Mouse (Mus musculus) ovary, adult 18-20 months (tissue): ENCODE measurements around the gene Meltf.

Source experiments
- DNase-seq: peaks from one replicate; pipeline ENCODE4 v3.0.0; 2022; ENCODE audit warnings: low spot score, mixed read lengths

The Meltf gene

DNA sequence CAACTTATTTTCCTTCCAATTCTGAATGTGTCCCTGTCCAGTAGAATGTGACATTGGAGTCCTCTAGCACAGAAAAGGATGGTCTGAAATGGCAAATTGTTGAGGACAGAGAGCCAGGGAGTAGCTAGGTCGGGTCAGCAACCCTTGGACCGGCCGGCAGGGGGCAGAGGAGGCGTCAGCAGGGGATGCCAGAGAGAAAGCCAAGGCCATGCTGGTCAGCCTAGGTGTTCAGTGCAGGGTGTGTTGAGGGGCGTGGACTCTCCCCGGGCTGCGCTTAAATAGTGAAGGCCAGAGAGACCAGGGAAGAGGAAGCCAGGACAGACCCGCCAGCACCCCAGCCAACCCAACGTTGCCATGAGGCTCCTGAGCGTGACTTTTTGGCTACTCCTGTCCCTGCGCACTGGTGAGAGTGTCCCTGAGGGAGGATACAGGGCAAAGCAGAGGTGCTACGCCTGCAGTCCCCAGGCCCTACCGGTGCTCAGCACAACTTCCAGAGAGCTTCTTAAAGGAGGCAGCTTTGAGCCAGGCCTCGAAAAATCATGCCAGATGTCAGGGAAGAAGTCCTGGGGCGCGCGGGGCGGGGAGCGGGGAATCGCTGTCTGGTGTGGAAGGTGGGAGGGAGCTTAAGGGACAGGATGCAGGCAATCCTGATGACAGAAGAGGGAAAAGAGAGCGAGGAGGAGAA, at the start of gene Meltf:
Meltf (plus strand) TSS at position 238 of the 685 bp plus-strand sequence.
- peak; percentile 41 for DNase-seq

DNA sequence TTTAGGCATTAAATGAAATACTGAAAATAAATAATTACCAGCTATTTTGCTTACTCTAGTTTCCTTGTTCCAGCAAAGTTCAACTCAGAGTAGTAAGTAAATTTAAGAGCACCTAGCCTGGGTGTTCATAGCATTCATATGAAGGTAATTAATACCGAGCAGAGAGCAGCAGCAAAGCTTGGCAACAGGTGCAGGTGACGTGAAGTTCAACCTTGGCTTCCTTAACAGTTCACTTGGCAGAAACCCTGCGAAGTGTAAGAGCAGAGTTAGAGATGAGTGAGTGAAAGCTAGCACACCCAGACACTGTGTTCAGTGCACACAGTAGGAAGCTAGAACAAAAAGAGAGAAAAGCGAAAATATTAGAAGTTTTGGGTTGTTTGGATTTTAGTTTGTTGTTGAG, 47.9 kb upstream of the Meltf start:
- DNase-seq: no peak

DNA sequence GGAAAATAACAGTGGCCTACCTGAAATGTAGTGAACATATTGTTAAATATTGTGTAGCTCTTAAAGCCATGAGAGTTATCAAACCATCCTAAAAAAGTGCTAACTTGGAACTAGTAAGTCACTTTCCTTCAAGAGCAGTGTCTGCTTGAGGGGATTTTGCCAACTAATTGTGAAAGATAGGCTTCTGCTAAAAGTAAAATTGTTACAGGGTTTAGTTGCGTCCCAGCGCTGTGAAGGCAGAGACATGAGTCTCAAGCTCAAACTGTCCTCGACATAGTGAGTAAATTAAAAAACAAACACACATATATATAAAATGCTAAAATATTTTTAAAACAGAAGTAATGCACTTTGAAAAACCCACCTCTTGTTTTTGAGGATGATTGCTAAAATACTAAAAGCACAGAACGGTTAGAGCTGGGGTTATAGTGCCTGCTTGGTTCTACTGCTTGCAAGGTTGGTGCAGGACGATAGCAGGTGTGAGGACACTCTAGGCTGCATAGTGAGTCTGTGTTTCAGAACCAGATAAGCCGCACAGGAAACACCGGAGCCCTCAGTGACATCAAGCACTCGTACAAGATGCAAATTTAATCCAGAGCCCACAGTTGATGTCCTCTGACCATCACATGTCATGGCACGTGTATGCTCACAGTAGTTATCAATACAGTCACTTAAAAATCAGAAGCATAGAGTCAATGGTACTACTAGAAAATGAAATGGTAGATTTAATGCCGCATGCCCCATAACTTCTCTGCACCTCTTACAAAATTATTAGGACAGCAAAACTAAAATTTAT, 45.8 kb upstream of the Meltf start:
- no peak for DNase-seq

DNA sequence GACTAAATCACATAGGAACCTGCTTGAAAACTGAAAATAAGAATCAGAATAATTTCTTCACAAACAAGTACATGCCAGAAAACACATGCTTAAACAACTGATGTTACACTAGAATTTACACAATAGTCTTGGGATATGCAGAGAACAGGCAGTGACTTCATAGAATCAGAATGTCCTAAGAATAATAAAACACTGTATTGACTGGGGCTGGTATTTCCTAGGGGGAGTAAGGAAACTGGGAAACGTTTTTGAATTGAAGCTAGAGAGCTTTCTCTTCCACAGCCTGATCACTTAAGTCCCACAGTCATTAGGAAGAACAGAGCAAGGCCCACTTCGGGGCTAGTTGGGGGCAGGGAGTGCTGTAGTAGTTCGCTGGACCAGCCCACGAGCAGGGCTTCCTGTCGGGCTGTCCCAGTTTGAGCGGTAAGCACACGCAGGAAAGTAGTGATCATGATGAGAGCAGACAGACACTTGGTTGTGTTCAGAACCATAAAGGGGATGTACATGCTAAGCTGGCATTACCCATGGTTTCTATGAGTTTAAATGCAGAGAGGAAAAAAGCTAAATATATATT, 44.5 kb upstream of the Meltf start:
- no peak for DNase-seq

DNA sequence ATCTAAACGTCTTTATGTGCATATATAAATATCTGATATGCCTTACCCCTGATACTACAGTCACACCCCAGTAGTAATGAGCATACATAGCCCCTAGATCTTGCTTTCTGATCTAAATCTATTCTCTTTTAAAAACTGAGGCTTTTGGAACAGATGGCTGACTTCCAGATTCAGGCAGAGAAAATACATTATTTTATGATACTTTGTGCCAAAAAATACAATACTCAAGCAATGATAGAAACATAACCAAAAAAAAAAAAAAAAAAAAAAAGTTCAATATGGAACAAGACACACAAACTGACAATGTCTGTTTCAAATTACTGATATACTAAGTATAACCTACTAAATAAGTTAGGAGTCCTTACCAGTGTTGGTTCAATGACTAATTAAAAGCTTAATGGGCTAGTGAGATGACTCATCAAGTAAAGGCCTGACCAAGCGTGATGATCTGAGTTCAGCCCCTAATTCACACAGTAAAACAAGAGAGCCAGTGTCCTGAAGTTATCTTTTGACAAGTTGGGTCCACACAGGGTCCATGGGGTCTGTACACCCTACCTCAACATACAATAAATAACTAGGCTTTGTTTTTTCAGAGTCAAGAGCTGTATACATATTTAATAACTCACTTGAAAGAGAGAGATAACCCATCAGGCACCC, 43.8 kb upstream of the Meltf start:
- DNase-seq: no peak

DNA sequence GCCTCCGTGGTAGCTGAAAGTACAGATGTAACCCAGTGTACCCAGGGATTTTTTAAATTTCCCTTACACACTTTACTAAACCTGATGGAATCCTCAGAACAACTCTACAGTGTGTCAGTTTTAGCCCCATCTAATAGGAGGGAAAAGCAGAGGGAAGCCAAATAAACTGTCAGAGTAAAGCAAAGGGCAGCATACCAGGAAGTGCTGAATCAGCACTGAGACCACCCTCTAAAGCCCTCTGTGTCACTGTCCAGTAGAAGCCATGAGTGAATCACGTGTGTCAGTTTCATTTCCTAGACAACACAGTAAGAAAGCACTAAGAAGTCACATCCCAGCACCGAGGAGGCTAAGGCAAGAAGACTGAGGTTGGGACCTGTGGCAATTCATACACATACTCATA, 41.2 kb upstream of the Meltf start:
- no peak for DNase-seq

DNA sequence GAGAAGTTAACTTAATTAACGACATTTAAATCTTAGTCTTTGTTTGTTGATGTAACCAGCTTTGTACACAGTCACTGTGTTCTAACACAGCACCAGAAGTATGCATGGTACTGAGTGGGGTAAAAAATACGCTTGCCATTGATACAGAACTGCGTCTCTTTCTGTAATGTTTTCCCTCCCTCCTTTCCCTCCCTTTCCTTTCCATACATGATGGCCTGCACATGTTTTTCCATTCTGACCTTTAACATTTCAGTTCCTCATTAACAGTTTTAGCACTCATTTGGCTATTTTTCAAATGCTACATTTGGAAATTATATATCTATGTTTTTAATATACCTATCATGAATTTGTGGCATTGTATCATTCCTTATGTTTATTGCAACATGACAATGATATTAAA, 34.4 kb upstream of the Meltf start:
- DNase-seq: no peak

- no peak for DNase-seq
Observed at GRCm38 (mm10) chr16:31846763-31847162, 31.8 kb upstream of the Meltf start.

DNA sequence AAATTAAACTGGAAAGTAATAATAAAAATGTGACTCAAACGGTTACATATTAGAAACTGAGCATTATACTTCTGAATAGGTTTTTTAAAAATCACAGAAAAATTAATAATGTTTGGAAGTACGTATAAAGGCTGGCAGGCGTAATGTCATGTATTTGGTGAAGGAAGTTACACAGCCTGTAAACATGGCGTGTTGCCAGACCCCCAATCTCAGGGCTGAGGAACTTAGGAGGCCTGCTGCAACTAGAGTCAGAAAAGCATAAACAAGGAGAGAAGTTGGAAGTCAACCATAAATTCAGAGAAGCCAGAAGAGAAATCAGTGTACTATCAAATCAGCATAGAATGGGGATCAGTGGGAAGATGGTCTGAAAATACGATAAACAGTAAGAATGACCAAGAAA, 14.7 kb upstream of the Meltf start:
- DNase-seq: peak; percentile 19

DNA sequence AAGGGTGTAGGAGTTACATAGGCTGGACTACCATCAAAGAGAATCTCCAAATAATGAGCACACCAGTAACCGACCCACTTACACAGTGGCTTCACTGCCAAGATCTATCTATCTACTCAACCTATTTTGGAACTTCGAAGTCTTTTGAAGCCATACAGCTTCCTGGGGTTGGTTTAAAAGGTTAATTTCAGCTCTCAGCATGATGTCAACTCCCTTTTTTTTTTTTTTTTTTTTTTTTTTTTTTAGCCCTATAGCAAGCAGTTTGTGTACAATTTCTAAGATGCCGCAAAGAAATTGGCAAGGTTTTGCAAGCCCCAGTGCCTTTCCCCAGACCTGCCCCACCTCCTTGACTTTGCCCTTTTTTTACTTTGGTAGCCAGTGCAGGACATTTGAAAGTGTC, 13.4 kb upstream of the Meltf start:
- no peak for DNase-seq

- no peak for DNase-seq
Observed at GRCm38 (mm10) chr16:31866911-31867310, 11.7 kb upstream of the Meltf start.

- no peak for DNase-seq
Observed at GRCm38 (mm10) chr16:31867736-31868135, 10.9 kb upstream of the Meltf start.

- no peak for DNase-seq
Observed at GRCm38 (mm10) chr16:31873721-31874120, 4.9 kb upstream of the Meltf start.

GRCm38 (mm10) chr16:31875391-31875790, 3.2 kb upstream of the Meltf start:
- no peak for DNase-seq

DNA sequence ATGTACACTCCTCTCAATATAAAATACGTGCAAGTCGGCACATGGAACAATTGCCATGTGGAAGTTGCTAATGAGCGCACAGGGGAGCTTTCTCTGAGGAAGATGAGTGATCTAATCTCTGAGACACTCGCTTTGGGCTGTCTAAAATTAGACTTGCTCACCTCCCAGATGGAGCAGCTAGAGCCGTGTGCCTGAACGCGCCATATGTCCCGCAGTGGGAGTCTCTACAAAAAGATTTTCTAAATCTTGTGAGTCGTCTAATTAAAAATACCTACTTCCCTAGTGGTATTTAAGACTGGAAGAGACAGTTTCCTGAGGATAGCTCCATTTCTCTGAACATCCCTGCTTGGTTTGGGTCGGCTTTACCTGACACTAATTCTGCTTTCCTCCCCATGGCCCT, 2.2 kb upstream of the Meltf start:
- no peak for DNase-seq

- DNase-seq: no peak
Observed at GRCm38 (mm10) chr16:31878052-31878451, 558 bp upstream of the Meltf start.

- DNase-seq: no peak
Observed at GRCm38 (mm10) chr16:31880146-31880840, 1.7 kb downstream of the Meltf start.

- DNase-seq: no peak
Observed at GRCm38 (mm10) chr16:31882381-31882908, 3.8 kb downstream of the Meltf start.

DNA sequence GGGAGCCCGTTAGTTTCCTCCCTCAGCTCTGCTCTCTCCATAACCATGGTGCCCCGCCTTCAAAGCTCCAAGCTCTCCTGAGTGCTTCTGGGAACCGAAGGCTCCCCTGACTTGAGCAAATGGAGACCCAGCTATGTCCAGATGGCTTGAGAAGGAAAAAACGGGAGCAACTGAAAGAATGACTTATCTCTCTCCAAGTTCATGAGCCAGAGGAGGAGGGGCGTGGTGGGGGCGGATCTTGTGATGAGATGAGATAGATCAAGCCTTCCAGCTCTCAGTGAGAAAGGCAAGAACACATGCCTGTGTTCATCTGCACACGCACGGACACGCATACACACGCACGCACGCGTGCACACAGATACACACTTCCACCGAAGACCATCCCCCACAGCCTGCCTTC, 4.7 kb downstream of the Meltf start:
- no peak for DNase-seq

DNA sequence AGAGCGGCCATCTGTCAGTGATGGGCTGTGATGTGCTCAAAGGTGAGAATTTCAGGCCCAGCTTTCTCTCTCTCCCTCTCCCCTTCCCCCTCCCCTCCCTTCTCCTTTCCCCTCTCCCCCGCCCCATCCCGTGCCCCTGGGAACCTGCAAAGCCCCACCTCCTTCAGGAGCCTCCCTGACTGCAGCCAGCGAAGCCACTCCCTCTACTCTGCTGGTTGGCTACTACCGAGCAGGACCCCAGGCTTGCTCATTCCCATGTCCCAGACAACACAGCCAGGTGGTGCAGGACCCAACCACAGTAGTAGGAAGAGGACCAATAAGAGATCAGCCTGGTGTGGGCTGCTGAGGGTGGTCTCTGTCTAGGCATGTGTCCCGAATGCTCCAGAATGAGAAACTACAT, 5.3 kb downstream of the Meltf start:
- DNase-seq: no peak

DNA sequence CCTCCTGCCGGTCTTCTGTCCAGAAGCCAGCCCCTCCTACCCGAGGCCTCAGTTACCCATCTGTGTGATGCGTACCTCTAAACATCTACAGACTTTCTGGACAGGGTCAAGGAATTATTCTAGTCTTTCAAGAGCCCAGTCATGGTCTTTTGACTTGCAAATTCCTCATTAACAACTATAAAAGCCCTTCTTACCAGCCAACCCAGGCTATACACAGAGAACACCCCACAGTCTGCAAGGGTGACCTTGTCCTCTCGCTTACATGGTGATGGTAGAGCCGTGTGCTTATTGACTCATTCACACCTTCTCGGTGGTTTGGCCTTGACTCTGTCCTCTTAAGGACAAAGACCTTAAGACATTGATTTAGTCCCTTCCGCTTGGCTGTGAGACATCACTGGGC, 12.3 kb downstream of the Meltf start:
- no peak for DNase-seq
